Mouse (Mus musculus) heart, postnatal 0 days (tissue): Measurements from ENCODE around the gene Camta1.

Experiments
- CTCF ChIP-seq: IDR thresholded peaks from 2 replicates; pipeline ENCODE4 v1.5.1; 2016; ENCODE audit warnings: antibody characterized with exemption, control low read depth, low read depth
- EP300 ChIP-seq: IDR thresholded peaks from 2 replicates; pipeline ENCODE4 v1.6.1; 2016; ENCODE audit warnings: antibody characterized with exemption, low read depth

- TF ChIP-seq CTCF (no peak), EP300 (no peak)
These were observed 393.3 kb downstream of the Camta1 start for GRCm38 (mm10) chr4:151468381-151468780.
